Comparison of ENCODE assay signal across 9 mouse cellular contexts in genomic region chr13:63094317-63095131, GRCm38 (mm10).
DNase-seq lines count a peak whose midpoint lies in the region; ATAC-seq lines count a peak whose summit lies in the region.
"Had no signal": no experiment of that assay in that cellular context is flagged by ENCODE, and none has a peak within 500 bp of the region (broad histone marks: within the 10 kb centered on the region; RNA-seq: fewer than 3 reads in every experiment).

No protein-coding gene starts in this region.

- no peaks in the 10 kb centered on the region for H3K27me3 ChIP-seq in kidney, embryonic 15.5 days
- H3K27me3 ChIP-seq in limb, embryonic 10.5 days (ENCODE audit: low read depth, poor library complexity, severe bottlenecking), result no peaks in the 10 kb centered on the region

- no peaks in the 10 kb centered on the region for H3K9me3 ChIP-seq in kidney, embryonic 15.5 days (replicated peaks)
- H3K9me3 ChIP-seq in limb, embryonic 10.5 days (replicated peaks), result no peaks in the 10 kb centered on the region

- peak; percentile 18; the same call in 1 of the 2 replicates for ATAC-seq in kidney, embryonic 15.5 days (replicated peaks; ENCODE audit: low FRiP score)

- H3K27ac ChIP-seq in kidney, embryonic 15.5 days, result peak overlapping the region; percentile 32; the same call in 1 of the 2 replicates
- peak overlapping the region; percentile 72 for H3K27ac ChIP-seq in limb, embryonic 10.5 days
- H3K27ac ChIP-seq: liver, embryonic 14.5 days had no signal

- no peak overlapping the region for H3K9ac ChIP-seq in kidney, embryonic 15.5 days
- H3K9ac ChIP-seq: liver, embryonic 14.5 days had no signal

- no peaks in the 10 kb centered on the region for H3K36me3 ChIP-seq in kidney, embryonic 15.5 days
- no peaks in the 10 kb centered on the region for H3K36me3 ChIP-seq in limb, embryonic 10.5 days

- WGBS in kidney, embryonic 15.5 days, result 21% methylated on average over 8 of the region's 8 CpGs
- 16% methylated on average over 8 of the region's 8 CpGs for WGBS in limb, embryonic 10.5 days

- no peak overlapping the region for H3K4me3 ChIP-seq in kidney, embryonic 15.5 days (replicated peaks)
- H3K4me3 ChIP-seq in limb, embryonic 10.5 days, result no peak overlapping the region

- DNase-seq in kidney, postnatal 25 days, result no peak
- DNase-seq in embryo, embryonic 11.5 days (ENCODE audit: low read depth, low spot score), result peak; percentile 17
- no peak for DNase-seq in limb, embryonic 10.5 days (ENCODE audit: low spot score)
- DNase-seq in retina, postnatal 1 day, result peak; percentile 46
- no peak for DNase-seq in right cerebral cortex, postnatal 4 days
- no peak for DNase-seq in layer of hippocampus, adult 9-10 months (ENCODE audit: low spot score)
- no peak for DNase-seq in thymus, postnatal 36 days

- peaks cover 23% of the 10 kb centered on the region for H3K4me1 ChIP-seq in kidney, embryonic 15.5 days
- H3K4me1 ChIP-seq in limb, embryonic 10.5 days, result peaks cover 41% of the 10 kb centered on the region

- H3K4me2 ChIP-seq in kidney, embryonic 15.5 days, result no peak overlapping the region

Comparison
In these comparisons a context has a peak if more than half of its experiments do, and no peak if none do; other contexts are left out.
1. DNase-seq: peak in embryo, embryonic 11.5 days (single experiment) and retina, postnatal 1 day (single experiment); none in kidney, postnatal 25 days (0 of 2), limb, embryonic 10.5 days (single experiment), right cerebral cortex, postnatal 4 days (single experiment), layer of hippocampus, adult 9-10 months (single experiment) and thymus, postnatal 36 days (0 of 2).